Mouse (Mus musculus) liver, adult 2 months (tissue): Measurements from ENCODE around the gene Dnase1l2.
A peak's percentile ranks its signal among the peaks of the same experiment; 100 is the strongest.

Experiments used
- CTCF ChIP-seq: fragments of 200-500 bp; IDR thresholded peaks from 2 replicates; pipeline ENCODE4 v1.5.1; 2011; ENCODE audit warnings: low read depth, low read length, control low read depth
- POLR2A ChIP-seq: fragments of 200-500 bp; IDR thresholded peaks from 2 replicates; pipeline ENCODE4 v1.6.1; 2011; ENCODE audit warnings: low read length, control low read depth; ENCODE audit not compliant: insufficient read depth; ENCODE audit errors: extremely low read depth

DNA sequence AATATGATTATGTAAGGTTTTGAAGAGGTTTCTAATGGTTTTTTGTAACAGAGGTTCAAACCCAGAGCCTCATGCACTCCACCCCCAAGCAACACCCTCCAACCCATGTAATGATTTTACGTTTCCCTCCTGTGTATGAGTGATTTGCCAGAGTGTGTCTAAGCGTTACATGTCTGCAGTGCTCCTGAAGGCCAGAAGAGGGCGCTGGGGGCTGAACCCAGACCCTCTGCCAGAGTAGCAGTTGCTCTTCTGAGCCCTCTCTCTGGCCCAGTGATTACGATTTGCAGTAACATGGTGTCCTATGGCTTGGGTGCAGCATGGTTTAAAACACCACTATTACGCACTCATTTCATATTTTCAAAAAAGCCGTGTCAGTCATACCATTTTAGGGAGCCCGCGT is 51.8 kb downstream of the Dnase1l2 start:
- TF ChIP-seq POLR2A = no peak
- TF ChIP-seq CTCF = peak; percentile 62
